ENCODE assay signal across 8 mouse cellular contexts in genomic region chr11:53132406-53133035, GRCm38 (mm10).
DNase-seq lines count a peak whose midpoint lies in the region; ATAC-seq lines count a peak whose summit lies in the region.
"Had no signal": no experiment of that assay in that cellular context is flagged by ENCODE, and none has a peak within 500 bp of the region (broad histone marks: within the 10 kb centered on the region; RNA-seq: fewer than 3 reads in every experiment).

No protein-coding gene starts in this region.

- 0 out of 2 replicates have a peak, but pooled peaks cover 7% of the 10 kb centered on the region for H3K27me3 ChIP-seq in embryonic facial prominence, embryonic 10.5 days (replicated peaks; ENCODE audit: low read depth, poor library complexity, severe bottlenecking)
- no peaks in the 10 kb centered on the region for H3K27me3 ChIP-seq in liver, embryonic 12.5 days (replicated peaks)

- 0 out of 2 replicates have a peak overlapping the region, but pooled peaks have one; percentile 15 for H3K27ac ChIP-seq in embryonic facial prominence, embryonic 10.5 days (replicated peaks)
- H3K27ac ChIP-seq in liver, embryonic 12.5 days: no peak overlapping the region
- H3K27ac ChIP-seq: liver, embryonic 14.5 days had no signal

- H3K4me2 ChIP-seq in liver, embryonic 12.5 days: no peak overlapping the region

- H3K36me3 ChIP-seq in embryonic facial prominence, embryonic 10.5 days (replicated peaks): no peaks in the 10 kb centered on the region
- H3K36me3 ChIP-seq in liver, embryonic 12.5 days: no peaks in the 10 kb centered on the region

- H3K9me3 ChIP-seq in embryonic facial prominence, embryonic 10.5 days: no peaks in the 10 kb centered on the region
- no peaks in the 10 kb centered on the region for H3K9me3 ChIP-seq in liver, embryonic 12.5 days (replicated peaks)

- H3K9ac ChIP-seq in liver, embryonic 12.5 days: no peak overlapping the region
- H3K9ac ChIP-seq: liver, embryonic 14.5 days had no signal

- H3K4me3 ChIP-seq in embryonic facial prominence, embryonic 10.5 days: no peak overlapping the region
- H3K4me3 ChIP-seq in liver, embryonic 12.5 days: no peak overlapping the region

- no peak for ATAC-seq in liver, embryonic 12.5 days

- peak; percentile 20 to 35 for DNase-seq in kidney, postnatal 4 days
- no peak for DNase-seq in kidney, postnatal 25 days
- peak; percentile 12 for DNase-seq in embryonic facial prominence, embryonic 10.5 days (ENCODE audit: low spot score)
- DNase-seq in induced T-regulatory cell, adult 2 months (ENCODE audit: low read depth): peak; percentile 44
- peak; percentile 64 to 72 for DNase-seq in thymus, adult 18-20 months
- DNase-seq in urinary bladder, postnatal 25 days (ENCODE audit: low spot score): no peak

- peaks cover 9% of the 10 kb centered on the region; the same call in 1 of the 2 replicates for H3K4me1 ChIP-seq in embryonic facial prominence, embryonic 10.5 days
- H3K4me1 ChIP-seq in liver, embryonic 12.5 days: no peaks in the 10 kb centered on the region

- 58% methylated on average over 23 of the region's 23 CpGs for WGBS in embryonic facial prominence, embryonic 10.5 days
- 56% methylated on average over 23 of the region's 23 CpGs for WGBS in liver, embryonic 12.5 days (ENCODE audit: insufficient replicate concordance)

Comparison
In these comparisons a context has a peak if more than half of its experiments do, and no peak if none do; other contexts are left out.
1. DNase-seq: peak in kidney, postnatal 4 days (2 of 2), embryonic facial prominence, embryonic 10.5 days (single experiment), induced T-regulatory cell, adult 2 months (single experiment) and thymus, adult 18-20 months (2 of 2); none in kidney, postnatal 25 days (0 of 2) and urinary bladder, postnatal 25 days (single experiment).